Mouse (Mus musculus) limb, embryonic 12.5 days (tissue): Measurements from ENCODE around the gene Tenm3. TPM values are rescaled to one million over a fixed set of nuclear protein-coding genes. Genes with fewer than 3 reads are reported as not detected.
A peak's percentile ranks its signal among the peaks of the same experiment; 100 is the strongest.

Source experiments
- ATAC-seq: fragments of 200-750 bp; cut with Nextera tagmentation; 2 replicates; pipeline ENCODE4 v1.8.0; 2017; ENCODE audit warnings: low read depth, moderate TSS enrichment; ENCODE audit not compliant: insufficient number of reproducible peaks, insufficient read depth, low FRiP score, low TSS enrichment
- H3K27ac ChIP-seq: fragments of 300-500 bp; sonication (generic); 2 replicates; pipeline ENCODE4 v1.5.1; 2016; ENCODE audit warnings: mild to moderate bottlenecking, moderate library complexity
- H3K27me3 ChIP-seq: fragments of 300-500 bp; sonication (generic); 2 replicates; pipeline ENCODE4 v1.6.1; 2016; ENCODE audit warnings: mild to moderate bottlenecking, moderate library complexity
- H3K36me3 ChIP-seq: fragments of 300-500 bp; sonication (generic); 2 replicates; pipeline ENCODE4 v1.6.1; 2016; ENCODE audit warnings: mild to moderate bottlenecking, moderate library complexity
- H3K4me1 ChIP-seq: fragments of 300-500 bp; sonication (generic); replicated peaks from 2 replicates; pipeline ENCODE4 v1.6.1; 2016
- H3K4me2 ChIP-seq: fragments of 300-500 bp; sonication (generic); 2 replicates; pipeline ENCODE4 v1.6.1; 2016; ENCODE audit warnings: mild to moderate bottlenecking, moderate library complexity
- H3K4me3 ChIP-seq: fragments of 300-500 bp; sonication (generic); replicated peaks from 2 replicates; pipeline ENCODE4 v1.5.1; 2016; ENCODE audit warnings: mild to moderate bottlenecking
- H3K9ac ChIP-seq: fragments of 300-500 bp; sonication (generic); replicated peaks from 2 replicates; pipeline ENCODE4 v1.6.1; 2016; ENCODE audit warnings: mild to moderate bottlenecking, moderate library complexity
- H3K9me3 ChIP-seq: fragments of 300-500 bp; sonication (generic); 2 replicates; pipeline ENCODE4 v1.6.1; 2016; ENCODE audit warnings: mild to moderate bottlenecking, moderate library complexity
- WGBS: fragments of 180-500 bp; shearing (Covaris S2); methylation state at CpG from one replicate; pipeline ENCODE4 v1.1.7; 2016; 5-methylcytosine and 5-hydroxymethylcytosine counted together
- polyA plus RNA-seq: library from polyadenylated mRNA; unstranded; fragments of >200 nt; fragmentation: Nextera tagmentation; extraction: Ambion mirVana; gene quantifications from 2 replicates; pipeline ENCODE4 v1.2.1, GENCODE M21; 2016

Gene Tenm3
- polyA plus RNA-seq, 1 experiment from 2014 or later: 47.1 TPM

- Histone ChIP-seq H3K4me3 (peak overlapping the region; percentile 77), H3K27ac (peak overlapping the region; percentile 85), H3K4me1 (peaks cover 23% of the 10 kb centered on the region), H3K36me3 (no peaks in the 10 kb centered on the region), H3K27me3 (peaks cover 39% of the 10 kb centered on the region), H3K9me3 (no peaks in the 10 kb centered on the region), H3K9ac (peak overlapping the region; percentile 82), H3K4me2 (peak overlapping the region; percentile 91)
- 1% methylated on average over 86 of the region's 93 CpGs for WGBS
- peak; percentile 74 for ATAC-seq
These were observed 490 bp downstream of the Tenm3 start for GRCm38 (mm10) chr8:48842991-48843930.

GRCm38 (mm10) chr8:48842516-48842990 is 1.2 kb downstream of the Tenm3 start:
- Histone ChIP-seq H3K9ac (peak overlapping the region; percentile 82), H3K9me3 (no peaks in the 10 kb centered on the region), H3K4me2 (peak overlapping the region; percentile 91), H3K27ac (peak overlapping the region; percentile 85), H3K27me3 (peaks cover 38% of the 10 kb centered on the region), H3K36me3 (no peaks in the 10 kb centered on the region), H3K4me1 (peaks cover 23% of the 10 kb centered on the region), H3K4me3 (peak overlapping the region; percentile 77)
- WGBS: 0% methylated on average over 11 of the region's 11 CpGs
- peak; percentile 9; the same call in 1 of the 2 replicates for ATAC-seq

- WGBS: 5% methylated on average over 4 of the region's 4 CpGs
- H3K27ac ChIP-seq: no peak overlapping the region
- peaks cover 22% of the 10 kb centered on the region for H3K4me1 ChIP-seq
- no peak overlapping the region for H3K9ac ChIP-seq
- no peak for ATAC-seq
- H3K4me2 ChIP-seq: peak overlapping the region; percentile 91
- peaks cover 33% of the 10 kb centered on the region for H3K27me3 ChIP-seq
- no peaks in the 10 kb centered on the region for H3K36me3 ChIP-seq
- no peaks in the 10 kb centered on the region for H3K9me3 ChIP-seq
- peak overlapping the region; percentile 77 for H3K4me3 ChIP-seq
These were observed 1.7 kb downstream of the Tenm3 start for GRCm38 (mm10) chr8:48842035-48842434.

- Histone ChIP-seq H3K36me3 (no peaks in the 10 kb centered on the region), H3K4me1 (no peaks in the 10 kb centered on the region), H3K9ac (no peak overlapping the region), H3K4me2 (no peak overlapping the region), H3K9me3 (no peaks in the 10 kb centered on the region), H3K4me3 (no peak overlapping the region), H3K27ac (no peak overlapping the region), H3K27me3 (peaks cover 3% of the 10 kb centered on the region; the same call in 1 of the 2 replicates)
- no peak for ATAC-seq
- WGBS: 60% methylated on average over 2 of the region's 2 CpGs
These were observed 8.0 kb downstream of the Tenm3 start for GRCm38 (mm10) chr8:48835745-48836144.

GRCm38 (mm10) chr8:48827454-48827853 is 16.3 kb downstream of the Tenm3 start:
- Histone ChIP-seq H3K4me1 (peaks cover 6% of the 10 kb centered on the region), H3K4me2 (no peak overlapping the region), H3K9me3 (no peaks in the 10 kb centered on the region), H3K36me3 (no peaks in the 10 kb centered on the region), H3K9ac (no peak overlapping the region), H3K27me3 (peaks cover 6% of the 10 kb centered on the region; the same call in 1 of the 2 replicates), H3K4me3 (no peak overlapping the region), H3K27ac (no peak overlapping the region)
- WGBS: 46% methylated on average over 9 of the region's 9 CpGs
- ATAC-seq: no peak

GRCm38 (mm10) chr8:48825666-48826065 is 18.1 kb downstream of the Tenm3 start:
- H3K36me3 ChIP-seq: no peaks in the 10 kb centered on the region
- peaks cover 6% of the 10 kb centered on the region for H3K4me1 ChIP-seq
- no peak overlapping the region for H3K4me3 ChIP-seq
- no peak overlapping the region for H3K4me2 ChIP-seq
- H3K9me3 ChIP-seq: no peaks in the 10 kb centered on the region
- WGBS: 81% methylated on average over 7 of the region's 7 CpGs
- peaks cover 11% of the 10 kb centered on the region; the same call in 1 of the 2 replicates for H3K27me3 ChIP-seq
- H3K9ac ChIP-seq: no peak overlapping the region
- no peak overlapping the region for H3K27ac ChIP-seq
- ATAC-seq: no peak

- 87% methylated on average over 4 of the region's 4 CpGs for WGBS
- no peak for ATAC-seq
- H3K4me2 ChIP-seq: no peak overlapping the region
- no peaks in the 10 kb centered on the region for H3K36me3 ChIP-seq
- H3K9ac ChIP-seq: no peak overlapping the region
- H3K27ac ChIP-seq: no peak overlapping the region
- H3K9me3 ChIP-seq: no peaks in the 10 kb centered on the region
- H3K27me3 ChIP-seq: peaks cover 5% of the 10 kb centered on the region; the same call in 1 of the 2 replicates
- H3K4me3 ChIP-seq: no peak overlapping the region
- H3K4me1 ChIP-seq: peaks cover 11% of the 10 kb centered on the region
These were observed 21.5 kb downstream of the Tenm3 start for GRCm38 (mm10) chr8:48822291-48822690.

GRCm38 (mm10) chr8:48819962-48820361 is 23.8 kb downstream of the Tenm3 start:
- Histone ChIP-seq H3K9me3 (no peaks in the 10 kb centered on the region), H3K4me2 (0 out of 2 replicates have a peak overlapping the region, but pooled peaks have one; percentile 19), H3K4me3 (no peak overlapping the region), H3K36me3 (no peaks in the 10 kb centered on the region), H3K4me1 (peaks cover 10% of the 10 kb centered on the region), H3K27me3 (peaks cover 5% of the 10 kb centered on the region; the same call in 1 of the 2 replicates), H3K27ac (no peak overlapping the region), H3K9ac (no peak overlapping the region)
- no peak for ATAC-seq
- 21% methylated on average over 6 of the region's 6 CpGs for WGBS

- H3K27ac ChIP-seq: no peak overlapping the region
- WGBS: 34% methylated on average over 5 of the region's 5 CpGs
- H3K9ac ChIP-seq: no peak overlapping the region
- ATAC-seq: no peak
- peaks cover 5% of the 10 kb centered on the region; the same call in 1 of the 2 replicates for H3K27me3 ChIP-seq
- H3K4me3 ChIP-seq: no peak overlapping the region
- H3K9me3 ChIP-seq: no peaks in the 10 kb centered on the region
- peaks cover 10% of the 10 kb centered on the region for H3K4me1 ChIP-seq
- H3K36me3 ChIP-seq: no peaks in the 10 kb centered on the region
- H3K4me2 ChIP-seq: peak overlapping the region; percentile 19; the same call in 1 of the 2 replicates
These were observed 24.4 kb downstream of the Tenm3 start for GRCm38 (mm10) chr8:48819348-48819747.

- Histone ChIP-seq H3K4me2 (peak overlapping the region; percentile 19; the same call in 1 of the 2 replicates), H3K4me1 (peaks cover 10% of the 10 kb centered on the region), H3K36me3 (no peaks in the 10 kb centered on the region), H3K27me3 (peaks cover 5% of the 10 kb centered on the region; the same call in 1 of the 2 replicates), H3K4me3 (no peak overlapping the region), H3K9me3 (no peaks in the 10 kb centered on the region), H3K27ac (no peak overlapping the region), H3K9ac (no peak overlapping the region)
- ATAC-seq: no peak
- WGBS: 58% methylated on average over 13 of the region's 13 CpGs
These were observed 26.8 kb downstream of the Tenm3 start for GRCm38 (mm10) chr8:48816941-48817340.

- no peak for ATAC-seq
- Histone ChIP-seq H3K4me2 (no peak overlapping the region), H3K27ac (no peak overlapping the region), H3K27me3 (no peaks in the 10 kb centered on the region), H3K4me3 (no peak overlapping the region), H3K9me3 (no peaks in the 10 kb centered on the region), H3K4me1 (peaks cover 4% of the 10 kb centered on the region; the same call in 1 of the 2 replicates), H3K36me3 (no peaks in the 10 kb centered on the region), H3K9ac (no peak overlapping the region)
- 83% methylated on average over 1 of the region's 1 CpGs for WGBS
These were observed 31.5 kb downstream of the Tenm3 start for GRCm38 (mm10) chr8:48812196-48812741.
